Mouse (Mus musculus) forebrain, embryonic 11.5 days (tissue): ENCODE results near the gene Ccdc136. TPM values are rescaled to one million over a fixed set of nuclear protein-coding genes. Genes with fewer than 3 reads are reported as not detected.

Experiments
- ATAC-seq: fragments of 200-750 bp; cut with Nextera tagmentation; replicated peaks from 2 replicates; pipeline ENCODE4 v1.8.0; 2017; ENCODE audit warnings: moderate TSS enrichment; ENCODE audit not compliant: low FRiP score
- DNase-seq: peaks from one replicate; pipeline ENCODE4 v3.0.0-alpha.2; 2017; ENCODE audit warnings: low spot score
- H3K27ac ChIP-seq: fragments of 300-500 bp; sonication (generic); 2 replicates; pipeline ENCODE4 v1.5.1; 2014; ENCODE audit warnings: low read depth, low read length
- H3K27me3 ChIP-seq: fragments of 300-500 bp; sonication (generic); 2 replicates; pipeline ENCODE4 v1.6.1; 2014; ENCODE audit warnings: mild to moderate bottlenecking, low read length, mixed read lengths; ENCODE audit not compliant: control insufficient read depth, insufficient read depth
- H3K36me3 ChIP-seq: fragments of 300-500 bp; sonication (generic); 2 replicates; pipeline ENCODE4 v1.6.1; 2014; ENCODE audit warnings: mild to moderate bottlenecking, low read length, moderate library complexity, mixed read lengths; ENCODE audit not compliant: control insufficient read depth, insufficient read depth
- H3K4me1 ChIP-seq: fragments of 300-500 bp; sonication (generic); replicated peaks from 2 replicates; pipeline ENCODE4 v1.6.1; 2014; ENCODE audit warnings: low read length, mixed read lengths; ENCODE audit not compliant: control insufficient read depth, insufficient read depth
- H3K4me2 ChIP-seq: fragments of 300-500 bp; sonication (generic); 2 replicates; pipeline ENCODE4 v1.6.1; 2014; ENCODE audit warnings: low read depth, mild to moderate bottlenecking, low read length, moderate library complexity, mixed read lengths; ENCODE audit not compliant: severe bottlenecking
- H3K4me3 ChIP-seq: fragments of 300-500 bp; sonication (generic); 2 replicates; pipeline ENCODE4 v1.5.1; 2014; ENCODE audit warnings: low read depth, low read length
- H3K9ac ChIP-seq: fragments of 300-500 bp; sonication (generic); 2 replicates; pipeline ENCODE4 v1.6.1; 2014; ENCODE audit warnings: low read length
- H3K9me3 ChIP-seq: fragments of 300-500 bp; sonication (generic); 2 replicates; pipeline ENCODE4 v1.6.1; 2016; ENCODE audit warnings: low read length, mixed read lengths; ENCODE audit not compliant: control insufficient read depth
- WGBS: fragments of 180-500 bp; shearing (Covaris S2); extraction: QIAGEN DNeasy Blood & Tissue Kit; methylation state at CpG from one replicate; pipeline ENCODE4 v1.1.7; 2014; 5-methylcytosine and 5-hydroxymethylcytosine counted together
- polyA plus RNA-seq: library from polyadenylated mRNA; unstranded; fragments of >200 nt; fragmentation: Nextera tagmentation; extraction: Ambion mirVana; gene quantifications from 2 replicates; pipeline ENCODE4 v1.2.1, GENCODE M21; 2014

The Ccdc136 gene
- polyA plus RNA-seq, 1 experiment from 2014 or later: 25.7 TPM

GRCm38 (mm10) chr6:29430681-29431420 is 34.7 kb downstream of the Ccdc136 start:
- Histone ChIP-seq H3K27ac (no peak overlapping the region), H3K27me3 (peaks cover 37% of the 10 kb centered on the region), H3K4me1 (peaks cover 13% of the 10 kb centered on the region), H3K9me3 (no peaks in the 10 kb centered on the region), H3K36me3 (no peaks in the 10 kb centered on the region), H3K4me2 (no peak overlapping the region), H3K9ac (no peak overlapping the region), H3K4me3 (no peak overlapping the region)
- WGBS: 48% methylated on average over 15 of the region's 15 CpGs
- DNase-seq: peak; percentile 39
- no peak for ATAC-seq

GRCm38 (mm10) chr6:29431473-29431872 is 35.4 kb downstream of the Ccdc136 start:
- peaks cover 19% of the 10 kb centered on the region for H3K4me1 ChIP-seq
- DNase-seq (no peak), ATAC-seq (no peak)
- H3K4me2 ChIP-seq: no peak overlapping the region
- no peak overlapping the region for H3K9ac ChIP-seq
- peaks cover 37% of the 10 kb centered on the region for H3K27me3 ChIP-seq
- H3K9me3 ChIP-seq: no peaks in the 10 kb centered on the region
- 21% methylated on average over 5 of the region's 5 CpGs for WGBS
- H3K4me3 ChIP-seq: no peak overlapping the region
- H3K27ac ChIP-seq: no peak overlapping the region
- no peaks in the 10 kb centered on the region for H3K36me3 ChIP-seq

- Histone ChIP-seq H3K36me3 (no peaks in the 10 kb centered on the region), H3K4me3 (no peak overlapping the region), H3K4me2 (no peak overlapping the region), H3K4me1 (peaks cover 23% of the 10 kb centered on the region), H3K9me3 (no peaks in the 10 kb centered on the region), H3K27me3 (peaks cover 37% of the 10 kb centered on the region), H3K9ac (no peak overlapping the region), H3K27ac (no peak overlapping the region)
- no peak for ATAC-seq
- WGBS: 44% methylated on average over 3 of the region's 3 CpGs
- no peak for DNase-seq
Measured at GRCm38 (mm10) chr6:29432156-29432555, 36.0 kb downstream of the Ccdc136 start.

- peaks cover 23% of the 10 kb centered on the region for H3K4me1 ChIP-seq
- H3K27ac ChIP-seq: no peak overlapping the region
Measured at GRCm38 (mm10) chr6:29432676-29433037, 36.5 kb downstream of the Ccdc136 start.

GRCm38 (mm10) chr6:29433038-29433803 is 37.1 kb downstream of the Ccdc136 start, which contains the start of gene Flnc:
Gene Flnc, plus strand, starts transcription at chr6:29433256.
- no peak within 1 kb of the TSS for H3K27ac ChIP-seq
- peak; percentile 72 for DNase-seq
- H3K9ac ChIP-seq: peak within 1 kb of the TSS; percentile 48
- H3K4me2 ChIP-seq: peak within 1 kb of the TSS; percentile 74
- ATAC-seq: no peak
- H3K36me3 ChIP-seq: no peaks in the 10 kb centered on the region
- peaks cover 37% of the 10 kb centered on the region for H3K27me3 ChIP-seq
- no peaks in the 10 kb centered on the region for H3K9me3 ChIP-seq
- H3K4me1 ChIP-seq: peaks cover 23% of the 10 kb centered on the region
- H3K4me3 ChIP-seq: peak within 1 kb of the TSS; percentile 40
- under 1% methylated on average over 66 of the region's 77 CpGs for WGBS

More at GRCm38 (mm10) chr6:29432676-29433037, 36.5 kb downstream of the Ccdc136 start:
- Histone ChIP-seq H3K9ac (peak overlapping the region; percentile 48), H3K27me3 (peaks cover 37% of the 10 kb centered on the region), H3K36me3 (no peaks in the 10 kb centered on the region), H3K4me3 (peak overlapping the region; percentile 40), H3K4me2 (peak overlapping the region; percentile 74), H3K9me3 (no peaks in the 10 kb centered on the region)
- ATAC-seq (no peak), DNase-seq (no peak)

- Histone ChIP-seq H3K4me3 (peak overlapping the region; percentile 40), H3K9ac (no peak overlapping the region; the same call in 1 of the 2 replicates), H3K27me3 (peaks cover 37% of the 10 kb centered on the region), H3K9me3 (no peaks in the 10 kb centered on the region), H3K27ac (no peak overlapping the region), H3K4me1 (peaks cover 23% of the 10 kb centered on the region), H3K36me3 (no peaks in the 10 kb centered on the region), H3K4me2 (peak overlapping the region; percentile 74)
- 5% methylated on average over 27 of the region's 27 CpGs for WGBS
- no peak for ATAC-seq
- no peak for DNase-seq
Measured at GRCm38 (mm10) chr6:29433804-29434795, 38.0 kb downstream of the Ccdc136 start.

GRCm38 (mm10) chr6:29434911-29435691 is 39.0 kb downstream of the Ccdc136 start:
- H3K27me3 ChIP-seq: peaks cover 37% of the 10 kb centered on the region
- H3K4me2 ChIP-seq: peak overlapping the region; percentile 32
- H3K4me1 ChIP-seq: peaks cover 23% of the 10 kb centered on the region
- H3K9me3 ChIP-seq: no peaks in the 10 kb centered on the region
- DNase-seq (peak; percentile 71), ATAC-seq (0 out of 2 replicates have a peak, but pooled peaks have one; percentile 31)
- H3K27ac ChIP-seq: no peak overlapping the region
- H3K4me3 ChIP-seq: 0 out of 2 replicates have a peak overlapping the region, but pooled peaks have one; percentile 6
- peak overlapping the region; percentile 8; the same call in 1 of the 2 replicates for H3K9ac ChIP-seq
- WGBS: 3% methylated on average over 13 of the region's 13 CpGs
- H3K36me3 ChIP-seq: no peaks in the 10 kb centered on the region
